Mouse (Mus musculus) splenic B cell, adult 2 months (primary cell): ENCODE measurements around the gene Fstl4.

Experiments
- DNase-seq: peaks from one replicate; pipeline ENCODE4 v3.0.0-alpha.2; 2011; ENCODE audit warnings: low read depth, low spot score
- H3K27me3 ChIP-seq: 2 replicates; pipeline ENCODE4 v1.6.1; 2012; ENCODE audit warnings: mild to moderate bottlenecking, low read length, moderate library complexity, mixed read lengths; ENCODE audit not compliant: control insufficient read depth, poor library complexity, insufficient read depth, severe bottlenecking
- H3K36me3 ChIP-seq: 2 replicates; pipeline ENCODE4 v1.6.1; 2012; ENCODE audit warnings: mild to moderate bottlenecking, low read length, moderate library complexity, mixed read lengths; ENCODE audit not compliant: control insufficient read depth, poor library complexity, insufficient read depth, severe bottlenecking

Gene Fstl4

DNA sequence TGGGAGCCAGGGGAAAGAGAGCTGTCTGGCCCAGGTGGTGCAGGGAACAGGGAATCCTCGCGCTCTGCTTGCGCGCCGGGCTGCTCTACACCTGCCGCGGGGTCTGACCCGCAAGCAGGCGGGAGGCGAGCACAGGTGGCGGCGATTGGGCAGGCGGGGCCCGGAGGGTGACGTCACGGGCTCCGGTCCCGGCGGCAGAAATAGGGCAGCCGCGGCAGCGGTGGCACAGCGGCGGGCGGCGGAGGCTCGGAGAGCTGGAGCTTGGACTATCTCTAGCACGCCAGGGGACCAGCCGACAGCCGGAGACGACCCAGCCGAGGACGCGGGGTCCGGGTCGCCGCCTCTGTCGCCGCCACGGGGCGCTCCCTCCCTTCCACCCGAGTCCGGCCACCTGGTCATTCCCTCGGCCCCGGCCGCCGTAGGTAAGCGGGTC is at the start of gene Fstl4:
Fstl4 (plus strand) TSS at position 174 of the 433 bp plus-strand sequence.
- DNase-seq, result no peak
- Histone ChIP-seq H3K27me3 (no peaks in the 10 kb centered on the region), H3K36me3 (no peaks in the 10 kb centered on the region)

DNA sequence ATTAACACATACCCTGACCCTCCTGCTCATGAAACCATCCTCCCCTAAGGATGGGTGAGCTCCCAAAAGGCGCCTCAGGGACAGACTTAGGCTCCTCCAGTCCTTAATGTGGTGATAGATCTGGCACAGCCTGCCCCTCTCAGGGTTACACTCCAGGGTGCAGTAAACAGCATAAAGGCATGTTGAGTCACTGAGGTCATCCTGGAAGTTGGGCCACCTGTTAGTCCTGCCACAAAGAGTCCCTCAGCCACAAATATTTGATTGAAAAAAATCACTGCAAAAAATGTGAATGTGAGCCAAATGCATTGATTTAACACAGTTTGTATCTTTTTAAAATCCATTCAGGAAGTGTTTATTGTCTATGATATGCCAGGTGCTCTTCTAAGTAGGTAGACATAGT is 45.9 kb upstream of the Fstl4 start:
- no peaks in the 10 kb centered on the region for H3K27me3 ChIP-seq
- no peak for DNase-seq
- H3K36me3 ChIP-seq, result no peaks in the 10 kb centered on the region

DNA sequence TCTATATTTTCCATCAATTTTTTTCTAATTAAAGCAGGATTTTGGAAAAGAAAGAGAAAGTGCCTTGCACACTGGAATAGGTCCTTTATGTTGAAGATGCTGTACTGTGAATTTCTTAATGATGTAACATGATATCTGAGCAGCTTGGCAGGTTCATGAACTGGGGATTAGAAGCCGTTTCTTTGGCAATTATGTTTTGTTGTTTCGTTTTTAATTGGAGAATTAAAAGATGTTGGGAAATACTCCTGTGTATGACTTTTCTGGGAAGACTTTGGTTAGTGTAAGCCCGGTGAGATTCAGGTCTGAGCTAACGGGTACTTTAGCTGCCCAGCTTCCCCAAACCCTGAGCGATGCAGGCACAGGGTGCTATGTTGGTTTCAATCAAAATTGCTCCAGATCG is 43.3 kb upstream of the Fstl4 start:
- Histone ChIP-seq H3K36me3 (no peaks in the 10 kb centered on the region), H3K27me3 (no peaks in the 10 kb centered on the region)
- no peak for DNase-seq

DNA sequence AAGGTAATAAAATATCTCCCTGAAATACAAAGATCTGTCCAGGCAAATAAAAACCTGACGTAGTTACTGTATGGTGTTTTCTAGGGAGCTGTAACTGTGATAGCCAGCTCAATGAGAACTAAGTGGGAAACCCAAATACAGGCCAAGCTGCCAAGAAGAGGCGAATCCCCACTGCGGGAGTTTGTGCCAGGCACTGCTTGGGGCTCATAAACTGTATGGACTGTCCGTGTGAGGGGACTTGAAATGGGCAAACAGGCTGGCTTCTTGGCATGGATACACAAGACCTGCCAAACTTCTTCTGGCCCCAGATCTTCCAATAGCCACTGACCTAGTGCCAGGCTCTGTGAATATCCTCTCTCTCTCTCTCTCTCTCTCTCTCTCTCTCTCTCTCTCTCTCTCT is 41.7 kb upstream of the Fstl4 start:
- Histone ChIP-seq H3K36me3 (no peaks in the 10 kb centered on the region), H3K27me3 (no peaks in the 10 kb centered on the region)
- no peak for DNase-seq

DNA sequence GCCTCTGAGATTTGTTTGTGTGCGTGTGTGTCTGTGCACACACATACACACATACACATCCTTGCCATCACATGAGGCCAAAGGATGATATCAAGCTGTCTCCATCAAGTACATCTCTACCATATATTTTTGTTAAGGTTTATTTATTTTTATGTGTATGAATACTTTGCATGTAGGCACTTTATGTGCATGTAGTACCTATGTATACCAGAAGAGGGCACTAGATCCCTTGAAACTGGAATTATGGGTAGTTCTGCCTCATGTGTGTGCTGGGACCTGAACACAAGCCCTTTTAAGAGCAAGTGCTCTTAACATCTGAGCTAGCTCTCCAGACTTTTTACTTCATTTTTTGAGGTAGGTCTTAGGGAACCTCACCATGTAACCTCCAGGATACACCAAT is 38.4 kb upstream of the Fstl4 start:
- no peak for DNase-seq
- Histone ChIP-seq H3K27me3 (no peaks in the 10 kb centered on the region), H3K36me3 (no peaks in the 10 kb centered on the region)

DNA sequence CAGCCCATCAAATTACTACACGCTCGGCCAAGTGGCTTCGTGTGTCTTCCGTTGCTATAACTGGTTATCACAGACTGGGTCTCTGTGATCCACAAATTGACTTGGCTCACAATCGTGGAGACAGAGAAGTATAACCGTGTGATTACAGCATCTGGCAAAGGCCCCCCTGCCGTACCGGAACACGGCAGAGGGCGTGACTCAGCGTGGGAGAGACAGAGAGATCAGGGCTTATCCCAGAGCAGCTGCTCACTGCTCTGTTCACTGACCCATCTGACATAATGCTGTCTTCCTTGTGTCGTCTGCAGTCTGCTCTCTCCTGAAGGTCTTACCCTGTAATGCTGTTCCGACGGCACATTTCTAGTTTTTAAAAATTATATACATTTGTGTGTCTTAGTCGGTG is 36.0 kb upstream of the Fstl4 start:
- DNase-seq, result no peak
- no peaks in the 10 kb centered on the region for H3K27me3 ChIP-seq
- H3K36me3 ChIP-seq, result no peaks in the 10 kb centered on the region

DNA sequence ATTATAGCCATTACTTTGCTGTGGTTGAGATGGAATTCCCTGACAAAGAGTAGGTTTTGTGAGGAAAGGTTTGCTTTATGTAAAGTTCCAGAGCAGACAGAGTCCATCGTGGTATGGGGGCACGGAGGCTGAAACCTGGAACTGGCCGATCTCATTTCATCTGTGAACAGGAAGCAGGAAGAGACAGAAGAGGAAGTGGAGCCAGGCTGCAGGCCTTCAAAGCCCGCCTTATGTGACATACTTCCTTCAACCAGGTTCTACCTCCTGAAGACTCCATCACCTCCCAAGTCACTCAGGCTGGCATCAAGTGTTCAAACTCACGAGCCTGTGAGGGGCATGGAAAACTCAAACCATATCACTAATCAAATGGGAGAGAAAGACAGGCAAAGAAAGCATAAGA is 34.5 kb upstream of the Fstl4 start:
- no peak for DNase-seq
- Histone ChIP-seq H3K36me3 (no peaks in the 10 kb centered on the region), H3K27me3 (no peaks in the 10 kb centered on the region)

DNA sequence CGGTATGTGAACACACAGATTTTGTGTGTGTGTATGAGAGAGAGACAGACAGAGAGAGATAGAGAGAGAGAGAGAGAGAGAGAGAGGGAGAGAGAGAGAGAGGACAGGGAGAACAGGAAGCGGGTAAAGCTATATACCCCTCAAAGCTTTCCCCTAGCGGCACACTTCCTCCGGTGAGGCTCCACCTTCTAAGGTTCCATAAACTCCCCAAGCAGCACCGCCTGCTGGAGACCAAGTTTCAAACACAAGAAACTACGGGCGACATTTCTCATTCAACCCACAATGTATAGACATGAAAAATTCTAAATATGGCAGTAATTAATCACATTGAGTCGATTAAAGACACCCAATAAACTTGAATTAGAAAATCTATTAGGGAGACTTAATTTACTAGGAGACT is 32.5 kb upstream of the Fstl4 start:
- Histone ChIP-seq H3K36me3 (no peaks in the 10 kb centered on the region), H3K27me3 (no peaks in the 10 kb centered on the region)
- no peak for DNase-seq

DNA sequence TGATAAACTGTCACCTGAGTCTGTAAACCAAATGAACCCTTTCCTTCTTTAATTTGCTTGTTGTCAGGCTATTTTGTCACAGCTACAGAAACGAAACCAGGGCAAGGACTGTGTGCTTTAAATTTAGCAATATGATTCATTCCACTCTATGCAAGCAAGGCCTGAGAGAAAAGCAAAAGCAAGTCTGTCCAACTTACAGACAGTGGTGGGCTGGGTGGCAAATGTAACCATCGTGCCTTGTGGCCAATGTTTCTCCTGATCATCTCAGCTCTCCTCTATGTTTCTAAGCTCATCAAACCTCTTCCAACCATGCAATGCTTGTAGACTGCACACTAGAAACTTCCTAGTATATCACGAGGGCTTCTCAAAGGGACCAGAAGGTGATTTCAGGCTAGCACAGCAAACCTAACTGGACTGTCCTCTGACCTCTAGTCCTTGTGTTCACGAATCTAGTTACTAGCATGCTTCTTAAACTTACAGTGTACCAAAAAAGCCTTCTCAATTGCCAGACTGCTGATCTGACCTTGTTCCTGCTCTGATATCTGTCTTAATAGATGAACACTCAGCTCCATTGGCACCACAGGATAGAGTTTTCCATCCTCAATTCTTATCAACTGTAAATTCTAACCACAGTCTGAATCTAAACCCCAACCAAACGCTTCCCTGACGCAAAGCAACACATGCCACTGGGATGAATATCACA is 29.8 kb upstream of the Fstl4 start:
- H3K27me3 ChIP-seq, result no peaks in the 10 kb centered on the region
- no peak for DNase-seq
- no peaks in the 10 kb centered on the region for H3K36me3 ChIP-seq

DNA sequence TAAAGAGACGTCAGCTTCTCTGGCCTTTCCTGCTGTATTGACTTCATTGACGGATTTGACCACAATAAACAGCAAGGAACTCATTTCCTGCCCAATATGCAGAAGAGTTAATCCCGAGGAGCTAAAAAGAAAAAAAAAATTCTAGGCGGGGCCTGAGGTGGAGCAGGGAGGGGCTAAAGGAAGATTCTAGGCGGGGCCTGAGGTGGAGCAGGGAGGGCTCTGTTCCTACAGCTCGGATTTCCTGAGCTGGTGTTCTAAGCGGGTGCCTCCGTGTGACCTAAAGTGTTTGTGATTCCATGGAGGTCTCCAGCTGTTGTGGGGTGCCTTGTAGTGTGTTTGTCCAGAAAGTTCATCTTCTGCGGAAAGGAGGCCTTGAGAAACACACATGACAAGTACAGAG is 25.2 kb upstream of the Fstl4 start:
- no peaks in the 10 kb centered on the region for H3K36me3 ChIP-seq
- DNase-seq, result no peak
- H3K27me3 ChIP-seq, result no peaks in the 10 kb centered on the region

DNA sequence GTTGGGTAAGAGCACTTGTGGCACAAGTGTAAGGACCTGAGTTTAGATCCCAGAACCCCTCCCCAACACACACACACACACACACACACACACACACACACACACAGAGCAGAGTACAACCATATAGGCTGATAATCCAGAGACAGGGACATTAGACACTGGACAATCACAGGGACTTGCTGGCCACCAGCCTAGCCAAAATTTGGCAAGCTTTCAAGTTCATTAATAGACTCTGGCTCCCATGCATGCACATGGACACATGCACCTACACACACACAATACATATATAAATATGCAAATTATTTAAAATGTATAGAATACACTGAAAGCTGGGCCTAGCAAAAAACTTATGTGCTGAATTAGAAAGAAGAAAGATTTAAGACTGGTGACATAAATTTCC is 24.0 kb upstream of the Fstl4 start:
- DNase-seq, result no peak
- Histone ChIP-seq H3K27me3 (no peaks in the 10 kb centered on the region), H3K36me3 (no peaks in the 10 kb centered on the region)

DNA sequence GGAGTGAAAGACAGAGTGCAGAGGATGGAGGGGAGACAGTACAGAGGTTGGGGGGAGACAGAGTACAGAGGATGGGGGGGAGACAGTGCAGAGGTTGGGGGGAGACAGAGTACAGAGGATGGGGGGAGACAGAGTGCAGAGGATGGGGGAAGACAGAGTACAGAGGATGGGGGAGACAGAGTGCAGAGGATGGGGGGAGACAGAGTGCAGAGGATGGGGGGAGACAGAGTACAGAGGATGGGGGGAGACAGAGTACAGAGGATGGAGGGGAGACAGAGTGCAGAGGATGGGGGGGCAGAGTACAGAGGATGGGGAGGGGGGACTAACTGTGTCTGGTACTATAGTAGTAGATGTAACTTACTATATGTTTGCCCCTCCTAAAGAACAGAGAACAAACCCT is 20.5 kb upstream of the Fstl4 start:
- H3K36me3 ChIP-seq, result no peaks in the 10 kb centered on the region
- no peaks in the 10 kb centered on the region for H3K27me3 ChIP-seq
- DNase-seq, result peak; percentile 5

DNA sequence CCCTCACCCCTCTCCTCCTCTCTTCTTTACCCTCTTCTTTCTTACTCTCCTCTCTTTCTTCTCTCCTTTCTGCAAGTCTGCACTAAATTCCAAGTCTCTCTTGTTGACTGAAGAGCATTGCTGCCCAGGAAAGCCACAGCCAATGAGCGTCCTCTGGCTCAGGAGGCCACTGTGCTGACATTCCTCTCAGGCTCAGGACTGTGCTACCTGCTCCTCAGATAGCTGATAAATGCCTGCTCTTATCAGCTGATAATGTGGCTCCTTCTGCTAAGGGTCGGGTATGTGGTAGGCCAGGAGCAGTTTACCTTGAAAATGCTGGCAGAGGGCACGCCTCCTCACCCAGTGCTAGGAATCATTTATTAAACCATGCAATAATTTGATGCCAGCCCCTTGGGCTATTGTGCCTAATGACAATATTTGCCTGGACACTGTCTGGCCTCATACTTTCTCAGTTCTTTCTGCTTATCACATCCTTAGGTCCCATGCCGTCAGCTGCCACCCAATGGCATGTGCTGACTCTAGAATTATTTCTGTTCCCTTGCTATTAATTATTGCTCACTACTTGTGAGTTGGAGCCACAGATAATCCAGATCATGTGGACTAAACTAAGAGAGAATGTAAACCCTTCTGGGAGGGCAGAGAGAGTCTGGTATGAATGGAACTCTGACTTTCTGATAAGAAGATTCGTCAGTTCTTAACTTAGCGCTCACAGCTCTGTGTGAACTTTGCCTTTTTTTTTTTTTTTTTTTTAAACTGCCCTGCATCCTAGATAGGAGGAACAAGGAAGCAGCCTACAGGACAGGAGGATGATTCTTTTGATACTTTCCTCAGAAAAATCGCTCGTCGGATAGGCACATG is 19.6 kb upstream of the Fstl4 start:
- H3K36me3 ChIP-seq, result no peaks in the 10 kb centered on the region
- DNase-seq, result no peak
- no peaks in the 10 kb centered on the region for H3K27me3 ChIP-seq

DNA sequence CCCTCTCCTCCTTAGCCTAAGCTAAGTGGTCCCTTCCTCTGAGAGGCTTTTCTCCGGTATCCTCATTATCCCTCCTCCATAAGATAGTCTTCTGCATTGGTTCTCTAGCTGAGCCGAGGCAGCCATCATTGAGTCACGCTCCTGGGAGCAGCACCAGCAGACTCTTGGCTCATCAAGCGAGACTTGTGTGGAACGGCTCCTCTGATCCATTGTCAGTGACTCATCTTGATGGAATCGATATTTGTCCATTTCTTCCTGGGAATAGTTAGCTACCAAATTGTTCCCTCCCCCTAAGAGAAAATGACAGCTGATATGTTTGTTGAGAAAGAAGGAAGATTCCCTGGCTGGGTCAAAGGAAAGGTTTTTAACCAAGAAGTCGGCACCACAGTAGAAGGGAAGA is 17.2 kb upstream of the Fstl4 start:
- Histone ChIP-seq H3K27me3 (no peaks in the 10 kb centered on the region), H3K36me3 (no peaks in the 10 kb centered on the region)
- DNase-seq, result no peak

DNA sequence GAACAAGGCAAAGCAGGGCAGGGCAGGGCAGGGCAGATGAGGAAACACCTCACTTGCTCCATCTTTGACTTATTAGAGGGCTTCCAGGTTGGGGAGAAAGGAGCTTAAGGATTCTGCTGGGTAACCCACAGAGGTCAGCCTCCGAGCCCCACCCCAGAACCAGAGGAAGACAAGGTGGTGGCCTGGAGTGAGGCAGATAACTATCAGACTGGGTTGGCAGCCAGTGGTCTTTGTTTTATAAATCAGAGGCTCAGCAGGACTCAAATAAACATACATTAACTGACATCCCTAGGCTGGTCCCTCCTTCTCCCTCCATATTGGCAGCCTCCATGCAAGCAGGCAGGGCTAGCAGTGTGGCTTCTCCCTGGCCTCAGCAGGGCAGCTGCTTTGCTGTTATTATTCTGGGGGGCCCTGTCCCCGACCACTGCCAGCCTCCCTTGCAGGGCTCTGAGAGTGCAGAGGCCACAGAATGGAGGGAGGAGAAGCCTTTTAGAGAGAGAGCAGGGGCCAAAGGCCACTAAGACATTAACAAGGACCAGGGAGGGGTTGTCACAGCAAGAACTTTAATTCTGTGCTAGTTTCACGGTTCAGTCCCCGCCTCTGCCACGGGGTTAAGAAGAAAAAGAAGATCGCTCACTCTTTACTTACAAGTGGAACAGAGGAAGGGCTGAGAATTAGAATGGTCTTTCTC is 16.5 kb upstream of the Fstl4 start:
- DNase-seq, result no peak
- H3K27me3 ChIP-seq, result no peaks in the 10 kb centered on the region
- no peaks in the 10 kb centered on the region for H3K36me3 ChIP-seq
